Mouse (Mus musculus): ENCODE data around the gene Hs3st5.
"Not testable (repeated sequence)": the region's sequence is repeated elsewhere in the genome, so short reads cannot be mapped to it uniquely, and the experiment has no call there.

Hs3st5 gene

GRCm38 (mm10) chr10:36533633-36534335 lies 27.2 kb downstream of the Hs3st5 start:
- no peak for DNase-seq (ENCODE audit: low read depth, low spot score)
- Histone ChIP-seq H3K36me3 (ENCODE audit: control insufficient read depth, insufficient read depth, low read length, poor library complexity, severe bottlenecking) (no peaks in the 10 kb centered on the region), H3K27me3 (ENCODE audit: control insufficient read depth, insufficient read depth, low read length, poor library complexity, severe bottlenecking) (no peaks in the 10 kb centered on the region)

DNA sequence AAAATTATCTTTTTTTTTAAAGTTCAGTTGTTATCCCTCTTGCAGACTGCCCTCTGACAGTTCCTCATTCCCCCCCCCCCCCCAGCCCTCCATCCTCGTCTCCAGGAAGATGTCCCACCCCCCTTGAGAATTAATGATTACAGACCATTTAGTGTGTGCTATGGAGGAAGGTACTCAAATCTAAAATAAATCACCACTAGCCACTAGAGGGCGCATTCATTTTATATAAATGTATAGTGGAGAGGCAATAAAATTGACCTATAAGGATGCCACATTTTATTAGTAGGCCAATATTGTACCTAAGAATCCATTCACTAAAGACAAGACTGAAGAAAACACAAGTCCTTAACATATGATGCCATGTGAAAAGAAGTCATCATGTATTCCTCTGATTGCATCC lies 40.0 kb downstream of the Hs3st5 start:
- no peak for DNase-seq (ENCODE audit: low read depth, low spot score)
- H3K27me3 ChIP-seq (ENCODE audit: control insufficient read depth, insufficient read depth, low read length, poor library complexity, severe bottlenecking), result no peaks in the 10 kb centered on the region
- no peaks in the 10 kb centered on the region for H3K36me3 ChIP-seq (ENCODE audit: control insufficient read depth, insufficient read depth, low read length, poor library complexity, severe bottlenecking)

DNA sequence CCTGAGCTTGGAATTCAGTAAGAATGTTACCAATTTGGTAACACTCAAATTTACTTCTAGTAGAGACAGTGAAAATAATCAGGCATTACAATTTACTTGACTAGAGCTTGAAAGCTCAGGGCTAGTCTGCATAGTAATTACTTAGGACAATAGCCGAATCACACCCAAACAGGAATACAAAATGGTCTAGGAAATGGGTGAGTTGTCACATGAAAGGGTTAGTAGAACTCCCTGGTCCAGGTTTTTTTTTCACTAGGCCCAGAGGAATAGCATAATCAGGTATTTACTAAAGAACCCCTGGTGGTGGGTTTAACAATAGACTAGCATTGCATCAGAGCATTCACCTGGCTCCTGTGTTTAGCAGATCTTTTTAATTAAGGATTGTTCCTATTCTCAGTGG lies 41.1 kb downstream of the Hs3st5 start:
- H3K27me3 ChIP-seq (ENCODE audit: control insufficient read depth, insufficient read depth, low read length, poor library complexity, severe bottlenecking); H3K36me3 ChIP-seq (ENCODE audit: control insufficient read depth, insufficient read depth, low read length, poor library complexity, severe bottlenecking); DNase-seq (ENCODE audit: low read depth, low spot score): not testable (repeated sequence)

- Histone ChIP-seq H3K36me3 (ENCODE audit: control insufficient read depth, insufficient read depth, low read length, poor library complexity, severe bottlenecking) (no peaks in the 10 kb centered on the region), H3K27me3 (ENCODE audit: control insufficient read depth, insufficient read depth, low read length, poor library complexity, severe bottlenecking) (no peaks in the 10 kb centered on the region)
- DNase-seq (ENCODE audit: low read depth, low spot score), result no peak
Measured at GRCm38 (mm10) chr10:36554057-36554456, 47.4 kb downstream of the Hs3st5 start.

DNA sequence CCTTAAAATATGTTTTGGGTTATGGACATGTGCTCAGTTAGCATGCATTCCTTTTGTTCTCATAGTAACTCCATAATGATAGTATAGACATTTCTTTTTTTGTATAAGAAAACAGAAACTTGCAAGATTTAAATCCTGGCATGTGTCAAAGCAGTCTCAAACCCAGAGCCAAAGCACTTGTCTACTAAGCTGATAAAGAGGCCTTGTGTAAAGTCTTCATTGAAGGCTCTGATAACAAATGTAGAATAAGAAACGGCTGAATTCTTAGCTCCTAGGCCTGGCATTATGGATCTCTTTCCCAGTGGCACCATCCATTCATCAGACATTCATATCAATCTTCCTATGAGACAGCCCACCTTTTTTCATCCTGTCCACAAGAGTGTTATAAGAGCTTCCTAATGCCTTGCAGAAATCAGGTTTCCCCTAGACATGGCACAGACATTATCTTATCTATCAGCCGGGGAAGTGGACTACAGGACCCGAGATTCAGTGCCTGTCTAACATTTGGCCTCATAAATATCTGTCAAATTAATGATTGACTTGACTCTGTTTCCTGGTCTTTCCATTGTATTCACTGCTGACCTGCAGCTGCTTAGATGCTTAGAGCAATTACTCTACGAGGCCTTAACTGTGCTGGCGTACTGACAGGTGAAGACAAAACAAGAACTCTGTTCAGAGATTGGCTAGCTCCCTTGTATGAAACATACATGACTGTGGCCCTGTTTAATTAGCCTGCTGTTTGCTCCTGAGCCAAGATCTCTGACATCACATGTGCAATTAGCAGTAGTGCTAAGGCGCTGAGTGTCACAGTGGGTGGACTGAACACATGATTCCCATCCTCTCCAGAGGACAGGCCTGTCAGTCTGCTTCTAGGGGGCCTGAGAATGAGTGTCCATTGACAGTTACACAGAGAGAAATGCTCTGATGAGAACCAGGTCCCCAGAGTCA lies 48.6 kb downstream of the Hs3st5 start:
- H3K27me3 ChIP-seq (ENCODE audit: control insufficient read depth, insufficient read depth, low read length, poor library complexity, severe bottlenecking), result no peaks in the 10 kb centered on the region
- H3K36me3 ChIP-seq (ENCODE audit: control insufficient read depth, insufficient read depth, low read length, poor library complexity, severe bottlenecking), result no peaks in the 10 kb centered on the region
- DNase-seq (ENCODE audit: low read depth, low spot score), result no peak

DNA sequence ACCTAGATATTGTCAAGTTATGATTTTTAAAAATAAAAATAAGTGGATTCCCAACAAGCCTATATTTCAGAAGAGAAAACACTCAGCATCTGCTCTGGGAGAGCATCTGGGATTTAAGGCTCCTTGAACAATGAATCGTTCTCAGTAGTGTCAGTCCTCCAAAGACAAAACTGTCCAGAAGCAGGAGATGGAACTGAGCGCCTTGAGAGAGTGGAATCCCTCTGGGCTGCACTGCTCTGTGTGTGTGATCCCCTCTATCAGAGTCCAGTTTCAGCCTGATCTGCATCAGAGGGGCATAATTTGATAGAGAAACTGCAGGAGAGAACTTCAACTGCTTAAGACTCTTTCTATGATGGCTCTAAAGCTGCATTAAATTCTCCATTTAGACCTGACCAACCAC lies 49.5 kb downstream of the Hs3st5 start:
- Histone ChIP-seq H3K36me3 (ENCODE audit: control insufficient read depth, insufficient read depth, low read length, poor library complexity, severe bottlenecking) (no peaks in the 10 kb centered on the region), H3K27me3 (ENCODE audit: control insufficient read depth, insufficient read depth, low read length, poor library complexity, severe bottlenecking) (no peaks in the 10 kb centered on the region)
- no peak for DNase-seq (ENCODE audit: low read depth, low spot score)

DNA sequence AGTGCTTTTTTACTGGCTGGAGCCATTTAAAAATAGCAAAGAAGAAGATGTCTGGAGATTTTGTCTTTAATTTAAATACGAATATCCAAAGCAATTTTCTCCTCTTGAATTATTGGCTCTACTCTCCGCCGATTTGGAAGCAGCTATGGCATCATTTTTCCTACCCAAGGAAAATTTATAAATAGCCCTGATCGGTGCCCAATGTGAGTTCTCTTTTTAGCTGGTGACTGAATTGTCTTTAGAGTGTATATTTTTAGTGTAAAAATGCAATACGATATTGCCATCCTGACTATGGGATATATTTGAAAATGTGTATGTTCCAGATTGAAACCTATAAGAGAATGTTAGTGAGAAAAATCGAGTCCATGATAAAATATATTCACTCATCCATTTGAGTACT lies 51.1 kb downstream of the Hs3st5 start:
- DNase-seq (ENCODE audit: low read depth, low spot score), result no peak
- no peaks in the 10 kb centered on the region for H3K27me3 ChIP-seq (ENCODE audit: control insufficient read depth, insufficient read depth, low read length, poor library complexity, severe bottlenecking)
- no peaks in the 10 kb centered on the region for H3K36me3 ChIP-seq (ENCODE audit: control insufficient read depth, insufficient read depth, low read length, poor library complexity, severe bottlenecking)

GRCm38 (mm10) chr10:36558736-36559135 lies 52.1 kb downstream of the Hs3st5 start:
- H3K27me3 ChIP-seq (ENCODE audit: control insufficient read depth, insufficient read depth, low read length, poor library complexity, severe bottlenecking), result no peaks in the 10 kb centered on the region
- no peak for DNase-seq (ENCODE audit: low read depth, low spot score)

DNA sequence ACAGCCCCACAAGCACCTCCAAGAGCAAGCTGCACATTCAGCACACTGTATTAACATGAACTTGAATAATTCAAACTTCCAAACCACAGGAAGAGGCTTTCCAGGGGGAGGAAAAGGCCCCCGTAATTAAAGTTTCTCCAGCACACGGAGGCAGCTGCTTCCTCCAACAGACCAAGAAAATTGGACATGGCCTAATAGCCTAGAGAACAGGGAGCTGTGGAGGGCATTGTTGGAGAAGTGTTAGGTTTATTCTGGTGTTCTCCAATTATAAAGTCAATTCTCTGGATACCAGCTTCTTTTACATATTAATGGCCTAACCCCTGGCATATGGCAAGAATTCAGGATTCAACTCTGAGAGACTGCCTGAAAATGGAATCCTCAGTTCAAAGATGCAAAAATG lies 60.6 kb downstream of the Hs3st5 start:
- Histone ChIP-seq H3K36me3 (ENCODE audit: control insufficient read depth, insufficient read depth, low read length, poor library complexity, severe bottlenecking) (no peaks in the 10 kb centered on the region), H3K27me3 (ENCODE audit: control insufficient read depth, insufficient read depth, low read length, poor library complexity, severe bottlenecking) (no peaks in the 10 kb centered on the region)
- no peak for DNase-seq (ENCODE audit: low read depth, low spot score)

More at GRCm38 (mm10) chr10:36558736-36559135, 52.1 kb downstream of the Hs3st5 start:
- no peaks in the 10 kb centered on the region for H3K36me3 ChIP-seq (ENCODE audit: control insufficient read depth, insufficient read depth, low read length, poor library complexity, severe bottlenecking)

DNA sequence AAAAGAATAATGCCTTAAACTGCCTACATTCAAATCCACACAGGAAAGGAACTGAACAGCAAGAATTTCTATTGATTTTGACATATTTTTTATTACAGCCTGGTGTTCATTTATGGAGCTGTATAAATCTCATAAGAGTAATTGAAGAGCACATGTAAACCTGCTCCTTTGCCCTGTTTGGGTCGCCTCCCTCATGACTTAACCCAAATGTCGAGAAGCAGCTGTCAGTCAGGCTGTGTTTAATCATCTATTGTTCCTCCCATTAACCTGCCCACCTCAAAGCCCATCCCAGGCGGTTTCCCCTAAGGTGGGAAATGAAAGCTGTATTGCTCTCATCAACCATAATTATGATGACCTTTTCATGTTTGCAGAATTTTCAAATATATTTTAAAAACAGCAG lies 65.9 kb downstream of the Hs3st5 start:
- no peaks in the 10 kb centered on the region for H3K27me3 ChIP-seq (ENCODE audit: control insufficient read depth, insufficient read depth, low read length, poor library complexity, severe bottlenecking)
- no peaks in the 10 kb centered on the region for H3K36me3 ChIP-seq (ENCODE audit: control insufficient read depth, insufficient read depth, low read length, poor library complexity, severe bottlenecking)
- DNase-seq (ENCODE audit: low read depth, low spot score), result no peak

- no peaks in the 10 kb centered on the region for H3K27me3 ChIP-seq (ENCODE audit: control insufficient read depth, insufficient read depth, low read length, poor library complexity, severe bottlenecking)
- no peaks in the 10 kb centered on the region for H3K36me3 ChIP-seq (ENCODE audit: control insufficient read depth, insufficient read depth, low read length, poor library complexity, severe bottlenecking)
- DNase-seq (ENCODE audit: low read depth, low spot score), result no peak
Measured at GRCm38 (mm10) chr10:36578375-36579145, 71.9 kb downstream of the Hs3st5 start.

GRCm38 (mm10) chr10:36610400-36610799 lies 103.8 kb downstream of the Hs3st5 start:
- DNase-seq (ENCODE audit: low read depth, low spot score), result no peak
- H3K36me3 ChIP-seq (ENCODE audit: control insufficient read depth, insufficient read depth, low read length, poor library complexity, severe bottlenecking), result no peaks in the 10 kb centered on the region

GRCm38 (mm10) chr10:36611415-36611814 lies 104.8 kb downstream of the Hs3st5 start:
- not testable (repeated sequence) for DNase-seq (ENCODE audit: low read depth, low spot score); H3K27me3 ChIP-seq (ENCODE audit: control insufficient read depth, insufficient read depth, low read length, poor library complexity, severe bottlenecking); H3K36me3 ChIP-seq (ENCODE audit: control insufficient read depth, insufficient read depth, low read length, poor library complexity, severe bottlenecking)

More at GRCm38 (mm10) chr10:36610400-36610799, 103.8 kb downstream of the Hs3st5 start:
- H3K27me3 ChIP-seq (ENCODE audit: control insufficient read depth, insufficient read depth, low read length, poor library complexity, severe bottlenecking), result no peaks in the 10 kb centered on the region

DNA sequence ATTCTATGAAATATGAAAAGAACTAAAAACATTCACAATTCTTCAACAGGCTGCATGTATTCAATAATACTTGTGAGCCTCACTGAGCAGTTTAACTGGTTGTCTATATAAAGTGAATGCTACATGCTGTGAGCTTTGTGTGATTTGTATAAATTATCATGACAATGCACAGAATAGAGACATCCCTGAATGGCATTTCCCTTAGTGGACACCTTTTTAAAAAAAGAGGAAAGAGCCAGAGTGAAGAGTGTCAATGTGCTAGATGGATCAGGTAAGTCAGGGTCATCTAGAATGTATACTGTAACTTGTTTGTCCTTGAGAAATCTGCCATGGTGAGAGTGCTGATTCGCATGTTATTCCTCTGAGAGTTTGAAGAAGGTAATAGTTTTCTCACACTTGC lies 116.4 kb downstream of the Hs3st5 start:
- DNase-seq (ENCODE audit: low read depth, low spot score), result no peak
- H3K27me3 ChIP-seq (ENCODE audit: control insufficient read depth, insufficient read depth, low read length, poor library complexity, severe bottlenecking), result no peaks in the 10 kb centered on the region
- no peaks in the 10 kb centered on the region for H3K36me3 ChIP-seq (ENCODE audit: control insufficient read depth, insufficient read depth, low read length, poor library complexity, severe bottlenecking)

GRCm38 (mm10) chr10:36627952-36628351 lies 121.3 kb downstream of the Hs3st5 start:
- no peaks in the 10 kb centered on the region for H3K36me3 ChIP-seq (ENCODE audit: control insufficient read depth, insufficient read depth, low read length, poor library complexity, severe bottlenecking)
- no peaks in the 10 kb centered on the region for H3K27me3 ChIP-seq (ENCODE audit: control insufficient read depth, insufficient read depth, low read length, poor library complexity, severe bottlenecking)
- DNase-seq (ENCODE audit: low read depth, low spot score), result no peak

Data from splenic B cell, adult 2 months (primary cell).